Mouse (Mus musculus): ENCODE measurements around the gene Cox17. TPM values are rescaled to one million over a fixed set of nuclear protein-coding genes. Genes with fewer than 3 reads are reported as not detected.

Cox17 gene
- polyA plus RNA-seq, 1 experiment from 2014 or later = 557 TPM

DNA sequence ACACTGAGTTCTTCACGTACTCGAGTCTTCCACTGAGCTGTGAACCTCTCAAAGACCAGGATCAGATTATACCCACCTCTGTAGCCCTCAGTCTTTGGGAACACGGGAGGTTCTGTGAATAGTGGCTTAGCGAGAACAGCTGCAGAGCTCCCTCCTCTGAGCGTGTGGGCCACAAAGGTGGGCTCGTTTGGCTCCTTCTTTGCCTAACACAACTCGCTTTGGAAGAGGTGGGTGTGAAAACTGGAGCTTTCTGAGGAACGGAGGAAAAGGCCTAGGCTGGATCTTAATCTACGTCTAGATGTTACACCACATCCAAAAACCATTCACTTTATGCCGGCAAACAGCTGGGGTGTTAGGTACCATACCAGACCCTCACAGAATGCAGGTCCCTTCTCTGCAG is 18.6 kb downstream of the Cox17 start:
- no peak for ATAC-seq
- Histone ChIP-seq H3K9me3 (ENCODE audit: control insufficient read depth) (no peaks in the 10 kb centered on the region), H3K9ac (ENCODE audit: low read depth, low read length) (no peak overlapping the region), H3K27me3 (replicated peaks; ENCODE audit: control insufficient read depth, insufficient read depth, low read length) (no peaks in the 10 kb centered on the region), H3K27ac (ENCODE audit: low read depth, low read length) (no peak overlapping the region), H3K4me1 (replicated peaks; ENCODE audit: control insufficient read depth, insufficient read depth, low read length) (no peaks in the 10 kb centered on the region), H3K4me2 (replicated peaks; ENCODE audit: low read depth) (no peak overlapping the region), H3K36me3 (ENCODE audit: control insufficient read depth, insufficient read depth) (no peaks in the 10 kb centered on the region), H3K4me3 (ENCODE audit: low read depth, low read length) (no peak overlapping the region)
- 90% methylated on average over 10 of the region's 10 CpGs for WGBS
- no peak for TF ChIP-seq CTCF (IDR thresholded peaks at IDR 0.05; ENCODE audit: low read depth)

DNA sequence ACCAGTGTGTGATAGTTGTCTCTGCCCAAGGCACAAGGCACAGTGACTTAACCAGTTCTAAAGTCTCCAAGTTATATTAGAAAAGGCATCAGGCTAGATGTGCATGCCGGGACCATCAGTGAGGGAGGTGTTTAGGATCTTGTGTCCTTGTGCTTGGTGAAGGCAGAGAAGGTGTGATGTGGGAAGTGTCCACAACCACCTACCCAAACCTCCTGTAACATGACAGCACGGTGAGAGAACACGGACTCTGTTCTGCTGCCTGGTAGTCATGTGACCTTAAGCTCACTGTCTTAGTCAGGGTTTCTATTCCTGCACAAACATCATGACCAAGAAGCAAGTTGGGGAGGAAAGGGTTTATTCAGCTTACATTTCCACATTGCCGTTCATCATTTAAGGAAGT is 19.4 kb downstream of the Cox17 start:
- no peak for TF ChIP-seq CTCF (IDR thresholded peaks at IDR 0.05; ENCODE audit: low read depth)
- no peak for ATAC-seq
- Histone ChIP-seq H3K4me1 (replicated peaks; ENCODE audit: control insufficient read depth, insufficient read depth, low read length) (no peaks in the 10 kb centered on the region), H3K9ac (ENCODE audit: low read depth, low read length) (no peak overlapping the region), H3K27ac (ENCODE audit: low read depth, low read length) (no peak overlapping the region), H3K27me3 (replicated peaks; ENCODE audit: control insufficient read depth, insufficient read depth, low read length) (no peaks in the 10 kb centered on the region), H3K4me2 (replicated peaks; ENCODE audit: low read depth) (no peak overlapping the region), H3K4me3 (ENCODE audit: low read depth, low read length) (no peak overlapping the region), H3K36me3 (ENCODE audit: control insufficient read depth, insufficient read depth) (no peaks in the 10 kb centered on the region), H3K9me3 (ENCODE audit: control insufficient read depth) (no peaks in the 10 kb centered on the region)
- 75% methylated on average over 4 of the region's 4 CpGs for WGBS

DNA sequence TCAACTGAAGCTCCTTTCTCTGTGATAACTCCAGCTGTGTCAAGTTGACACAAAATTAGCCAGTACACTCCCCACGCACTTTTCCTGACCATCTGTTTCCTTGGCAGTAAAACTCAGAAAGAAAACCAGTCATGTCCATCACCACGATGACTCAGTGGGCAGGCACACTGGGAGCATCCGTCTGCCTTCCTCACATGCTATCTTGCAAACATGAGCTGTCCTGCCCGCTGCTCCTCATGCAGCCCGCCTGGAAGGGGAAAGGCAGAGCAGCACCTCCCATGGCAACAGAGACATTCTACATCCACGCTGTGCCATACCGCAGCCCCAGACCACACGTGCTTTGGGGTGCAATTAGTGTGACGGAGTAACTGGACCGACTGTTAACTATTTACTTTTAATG is 21.5 kb downstream of the Cox17 start:
- ATAC-seq = no peak
- Histone ChIP-seq H3K4me1 (replicated peaks; ENCODE audit: control insufficient read depth, insufficient read depth, low read length) (no peaks in the 10 kb centered on the region), H3K4me3 (ENCODE audit: low read depth, low read length) (no peak overlapping the region), H3K4me2 (replicated peaks; ENCODE audit: low read depth) (no peak overlapping the region), H3K36me3 (ENCODE audit: control insufficient read depth, insufficient read depth) (no peaks in the 10 kb centered on the region), H3K27ac (ENCODE audit: low read depth, low read length) (no peak overlapping the region), H3K27me3 (replicated peaks; ENCODE audit: control insufficient read depth, insufficient read depth, low read length) (no peaks in the 10 kb centered on the region), H3K9me3 (ENCODE audit: control insufficient read depth) (no peaks in the 10 kb centered on the region), H3K9ac (ENCODE audit: low read depth, low read length) (no peak overlapping the region)
- TF ChIP-seq CTCF (IDR thresholded peaks at IDR 0.05; ENCODE audit: low read depth) = no peak
- 64% methylated on average over 10 of the region's 10 CpGs for WGBS

DNA sequence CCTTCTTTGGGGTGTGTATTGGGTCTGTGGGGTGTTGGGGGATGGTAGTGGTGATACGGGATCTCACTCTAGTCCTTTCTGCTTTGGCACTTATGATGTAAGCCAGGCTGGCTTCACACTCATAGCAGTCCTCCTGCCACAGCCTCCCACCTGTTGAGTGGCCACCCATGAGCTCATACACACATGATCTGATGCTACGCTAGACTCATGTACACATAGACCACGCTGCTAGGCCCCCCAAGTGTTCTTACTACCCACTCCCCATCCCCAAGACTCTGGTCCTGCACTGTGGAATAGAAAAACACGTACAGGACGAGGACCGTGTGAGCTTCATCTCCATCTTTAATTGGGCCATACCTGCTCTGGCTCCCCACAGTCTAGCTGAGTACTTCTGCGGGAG is 22.2 kb downstream of the Cox17 start:
- Histone ChIP-seq H3K36me3 (ENCODE audit: control insufficient read depth, insufficient read depth) (no peaks in the 10 kb centered on the region), H3K4me3 (ENCODE audit: low read depth, low read length) (no peak overlapping the region), H3K4me1 (replicated peaks; ENCODE audit: control insufficient read depth, insufficient read depth, low read length) (no peaks in the 10 kb centered on the region), H3K27ac (ENCODE audit: low read depth, low read length) (no peak overlapping the region), H3K9ac (ENCODE audit: low read depth, low read length) (no peak overlapping the region), H3K9me3 (ENCODE audit: control insufficient read depth) (no peaks in the 10 kb centered on the region), H3K27me3 (replicated peaks; ENCODE audit: control insufficient read depth, insufficient read depth, low read length) (no peaks in the 10 kb centered on the region), H3K4me2 (replicated peaks; ENCODE audit: low read depth) (no peak overlapping the region)
- no peak for ATAC-seq
- 83% methylated on average over 7 of the region's 7 CpGs for WGBS
- TF ChIP-seq CTCF (IDR thresholded peaks at IDR 0.05; ENCODE audit: low read depth) = no peak

DNA sequence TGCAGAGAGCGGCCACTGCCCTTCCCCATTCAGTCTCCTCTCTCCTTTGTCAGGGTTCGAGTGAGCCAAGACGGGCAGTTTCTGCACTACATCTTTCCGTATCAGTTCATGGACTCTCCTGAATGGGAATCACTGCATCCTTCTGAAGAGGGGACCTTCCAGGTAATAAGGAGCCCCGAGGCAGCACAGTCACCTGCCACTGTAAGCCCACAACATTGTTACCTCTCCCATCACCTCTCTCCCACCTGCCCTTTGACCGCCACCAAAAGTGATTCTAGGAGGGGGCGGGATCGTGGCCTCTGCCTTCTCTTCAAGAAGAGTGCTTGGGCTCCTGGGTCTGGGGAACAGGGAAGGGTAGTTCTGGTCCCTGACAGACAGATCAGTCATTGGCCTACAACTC is 22.6 kb downstream of the Cox17 start:
- 87% methylated on average over 8 of the region's 8 CpGs for WGBS
- H3K9ac ChIP-seq (ENCODE audit: low read depth, low read length) = no peak overlapping the region

DNA sequence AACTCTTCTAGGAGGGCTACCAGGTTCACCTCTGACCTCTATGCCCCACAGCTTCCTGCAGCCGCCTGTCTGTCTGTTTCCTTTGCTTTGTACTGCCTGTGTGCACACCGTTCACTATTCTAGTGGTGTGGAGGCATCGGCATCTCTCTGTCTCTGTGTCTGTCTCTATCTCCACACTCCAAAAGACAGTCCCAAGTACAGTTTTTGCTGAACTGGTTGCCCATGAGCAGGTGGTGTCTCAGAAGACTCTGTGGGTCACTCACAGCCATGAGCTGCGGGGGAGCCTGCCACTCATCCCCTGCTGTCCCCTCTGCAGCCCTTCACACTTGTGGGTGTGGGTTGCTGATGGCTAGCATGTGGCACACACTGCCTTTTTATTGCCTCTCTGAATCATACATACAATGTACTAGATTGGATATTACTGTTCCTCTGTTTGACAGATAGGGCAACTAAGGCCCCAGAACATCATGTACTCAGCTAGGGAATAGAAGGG is 23.2 kb downstream of the Cox17 start:
- H3K9me3 ChIP-seq (ENCODE audit: control insufficient read depth) = no peaks in the 10 kb centered on the region
- 83% methylated on average over 4 of the region's 4 CpGs for WGBS
- no peaks in the 10 kb centered on the region for H3K4me1 ChIP-seq (replicated peaks; ENCODE audit: control insufficient read depth, insufficient read depth, low read length)
- no peak for TF ChIP-seq CTCF (IDR thresholded peaks at IDR 0.05; ENCODE audit: low read depth)
- no peak overlapping the region for H3K9ac ChIP-seq (ENCODE audit: low read depth, low read length)
- no peak overlapping the region for H3K4me2 ChIP-seq (replicated peaks; ENCODE audit: low read depth)
- no peaks in the 10 kb centered on the region for H3K36me3 ChIP-seq (ENCODE audit: control insufficient read depth, insufficient read depth)
- H3K4me3 ChIP-seq (ENCODE audit: low read depth, low read length) = no peak overlapping the region
- H3K27ac ChIP-seq (ENCODE audit: low read depth, low read length) = no peak overlapping the region
- no peak for ATAC-seq
- no peaks in the 10 kb centered on the region for H3K27me3 ChIP-seq (replicated peaks; ENCODE audit: control insufficient read depth, insufficient read depth, low read length)

More for the DNA sequence above, 22.6 kb downstream of the Cox17 start:
- TF ChIP-seq CTCF (IDR thresholded peaks at IDR 0.05; ENCODE audit: low read depth) = no peak
- Histone ChIP-seq H3K4me3 (ENCODE audit: low read depth, low read length) (no peak overlapping the region), H3K27ac (ENCODE audit: low read depth, low read length) (no peak overlapping the region), H3K4me1 (replicated peaks; ENCODE audit: control insufficient read depth, insufficient read depth, low read length) (no peaks in the 10 kb centered on the region), H3K4me2 (replicated peaks; ENCODE audit: low read depth) (no peak overlapping the region), H3K9me3 (ENCODE audit: control insufficient read depth) (no peaks in the 10 kb centered on the region), H3K27me3 (replicated peaks; ENCODE audit: control insufficient read depth, insufficient read depth, low read length) (no peaks in the 10 kb centered on the region), H3K36me3 (ENCODE audit: control insufficient read depth, insufficient read depth) (no peaks in the 10 kb centered on the region)
- no peak for ATAC-seq

Measured in intestine, postnatal 0 days (tissue).